Mouse (Mus musculus): Measurements from ENCODE around the gene Gpam. TPM values are rescaled to one million over a fixed set of nuclear protein-coding genes. Genes with fewer than 3 reads are reported as not detected.
A peak's percentile ranks its signal among the peaks of the same experiment; 100 is the strongest.
"Not testable (repeated sequence)": the region's sequence is repeated elsewhere in the genome, so short reads cannot be mapped to it uniquely, and the experiment has no call there.

Gpam gene
- 19.8 and 24.2 TPM in 2 replicates for polyA plus RNA-seq (2015; fragmentation: Nextera tagmentation; extraction: Ambion mirVana)

GRCm38 (mm10) chr19:55127072-55127718 is at the start of gene Gpam:
Gene Gpam (minus strand): TSS chr19:55127238.
- DNase-seq = peak; percentile 59
- 49% methylated on average over 11 of the region's 11 CpGs for WGBS (ENCODE audit: insufficient replicate concordance)
- Histone ChIP-seq H3K36me3 (replicated peaks; ENCODE audit: insufficient read depth, low read length) (no peaks in the 10 kb centered on the region), H3K4me1 (ENCODE audit: insufficient read depth) (peaks cover 18% of the 10 kb centered on the region), H3K27ac (ENCODE audit: low read depth) (peak within 1 kb of the TSS; percentile 81), H3K9me3 (ENCODE audit: low read length) (no peaks in the 10 kb centered on the region), H3K4me3 (ENCODE audit: low read depth, low read length) (peak within 1 kb of the TSS; percentile 42), H3K4me2 (ENCODE audit: low read depth, low read length) (peak within 1 kb of the TSS; percentile 70), H3K9ac (replicated peaks) (peak within 1 kb of the TSS; percentile 59), H3K27me3 (ENCODE audit: insufficient read depth, low read length) (no peaks in the 10 kb centered on the region)
- TF ChIP-seq EP300 (IDR thresholded peaks at IDR 0.05; ENCODE audit: low read depth) (no peak), CTCF (IDR thresholded peaks at IDR 0.05; ENCODE audit: low read depth) (no peak)
- peak; percentile 86 for ATAC-seq

GRCm38 (mm10) chr19:55171585-55171984 is 44.5 kb upstream of the Gpam start:
- H3K4me3 ChIP-seq (ENCODE audit: low read depth, low read length) = no peak overlapping the region
- H3K27ac ChIP-seq (ENCODE audit: low read depth) = no peak overlapping the region
- H3K27me3 ChIP-seq (ENCODE audit: insufficient read depth, low read length) = no peaks in the 10 kb centered on the region
- WGBS (ENCODE audit: insufficient replicate concordance) = 67% methylated on average over 1 of the region's 1 CpGs
- no peak for ATAC-seq
- H3K9ac ChIP-seq (replicated peaks) = no peak overlapping the region
- TF ChIP-seq EP300 (IDR thresholded peaks at IDR 0.05; ENCODE audit: low read depth) = no peak
- no peak for TF ChIP-seq CTCF (IDR thresholded peaks at IDR 0.05; ENCODE audit: low read depth)
- no peaks in the 10 kb centered on the region for H3K4me1 ChIP-seq (ENCODE audit: insufficient read depth)
- peaks cover 2% of the 10 kb centered on the region; the same call in 1 of the 2 replicates for H3K9me3 ChIP-seq (ENCODE audit: low read length)
- H3K4me2 ChIP-seq (ENCODE audit: low read depth, low read length) = no peak overlapping the region
- no peak for DNase-seq
- no peaks in the 10 kb centered on the region for H3K36me3 ChIP-seq (replicated peaks; ENCODE audit: insufficient read depth, low read length)

- Histone ChIP-seq H3K4me3 (ENCODE audit: low read depth, low read length) (no peak overlapping the region), H3K27me3 (ENCODE audit: insufficient read depth, low read length) (no peaks in the 10 kb centered on the region), H3K36me3 (replicated peaks; ENCODE audit: insufficient read depth, low read length) (no peaks in the 10 kb centered on the region), H3K9ac (replicated peaks) (no peak overlapping the region), H3K9me3 (ENCODE audit: low read length) (peaks cover 2% of the 10 kb centered on the region; the same call in 1 of the 2 replicates), H3K27ac (ENCODE audit: low read depth) (no peak overlapping the region), H3K4me2 (ENCODE audit: low read depth, low read length) (no peak overlapping the region), H3K4me1 (ENCODE audit: insufficient read depth) (0 out of 2 replicates have a peak, but pooled peaks cover under 1% of the 10 kb centered on the region)
- no peak for TF ChIP-seq EP300 (IDR thresholded peaks at IDR 0.05; ENCODE audit: low read depth)
- TF ChIP-seq CTCF (IDR thresholded peaks at IDR 0.05; ENCODE audit: low read depth) = no peak
- no peak for DNase-seq
- ATAC-seq = no peak
Observed at GRCm38 (mm10) chr19:55170399-55170798, 43.4 kb upstream of the Gpam start.

GRCm38 (mm10) chr19:55169236-55169729 is 42.2 kb upstream of the Gpam start:
- ATAC-seq; H3K27ac ChIP-seq (ENCODE audit: low read depth); H3K27me3 ChIP-seq (ENCODE audit: insufficient read depth, low read length); H3K36me3 ChIP-seq (replicated peaks; ENCODE audit: insufficient read depth, low read length); DNase-seq; H3K4me3 ChIP-seq (ENCODE audit: low read depth, low read length); H3K9me3 ChIP-seq (ENCODE audit: low read length); H3K4me1 ChIP-seq (ENCODE audit: insufficient read depth); H3K4me2 ChIP-seq (ENCODE audit: low read depth, low read length); H3K9ac ChIP-seq (replicated peaks): not testable (repeated sequence)
- 80% methylated on average over 8 of the region's 8 CpGs for WGBS (ENCODE audit: insufficient replicate concordance)

GRCm38 (mm10) chr19:55168360-55168759 is 41.3 kb upstream of the Gpam start:
- Histone ChIP-seq H3K9ac (replicated peaks) (no peak overlapping the region), H3K4me2 (ENCODE audit: low read depth, low read length) (no peak overlapping the region), H3K36me3 (replicated peaks; ENCODE audit: insufficient read depth, low read length) (no peaks in the 10 kb centered on the region), H3K4me1 (ENCODE audit: insufficient read depth) (0 out of 2 replicates have a peak, but pooled peaks cover 2% of the 10 kb centered on the region), H3K9me3 (ENCODE audit: low read length) (peaks cover 2% of the 10 kb centered on the region; the same call in 1 of the 2 replicates), H3K4me3 (ENCODE audit: low read depth, low read length) (no peak overlapping the region), H3K27ac (ENCODE audit: low read depth) (no peak overlapping the region), H3K27me3 (ENCODE audit: insufficient read depth, low read length) (no peaks in the 10 kb centered on the region)
- WGBS (ENCODE audit: insufficient replicate concordance) = 77% methylated on average over 6 of the region's 6 CpGs
- ATAC-seq (no peak), DNase-seq (no peak)
- TF ChIP-seq CTCF (IDR thresholded peaks at IDR 0.05; ENCODE audit: low read depth) = no peak

- no peak for DNase-seq
- Histone ChIP-seq H3K9me3 (ENCODE audit: low read length) (peaks cover 2% of the 10 kb centered on the region; the same call in 1 of the 2 replicates), H3K4me1 (ENCODE audit: insufficient read depth) (0 out of 2 replicates have a peak, but pooled peaks cover 2% of the 10 kb centered on the region), H3K9ac (replicated peaks) (no peak overlapping the region), H3K4me3 (ENCODE audit: low read depth, low read length) (no peak overlapping the region), H3K36me3 (replicated peaks; ENCODE audit: insufficient read depth, low read length) (no peaks in the 10 kb centered on the region), H3K27ac (ENCODE audit: low read depth) (no peak overlapping the region), H3K4me2 (ENCODE audit: low read depth, low read length) (no peak overlapping the region), H3K27me3 (ENCODE audit: insufficient read depth, low read length) (no peaks in the 10 kb centered on the region)
- 44% methylated on average over 2 of the region's 2 CpGs for WGBS (ENCODE audit: insufficient replicate concordance)
- ATAC-seq = no peak
- no peak for TF ChIP-seq CTCF (IDR thresholded peaks at IDR 0.05; ENCODE audit: low read depth)
- TF ChIP-seq EP300 (IDR thresholded peaks at IDR 0.05; ENCODE audit: low read depth) = no peak
Observed at GRCm38 (mm10) chr19:55167741-55168140, 40.7 kb upstream of the Gpam start.

Data from liver, postnatal 0 days (tissue).